Mouse (Mus musculus) frontal cortex, postnatal 14 days (tissue): Measurements from ENCODE around the gene Nrp2.

Experiments used
- DNase-seq, 2 experiments: peaks; one replicate each; pipeline ENCODE4 v3.0.0; 2022; ENCODE audit warnings: low spot score in 2 of 2

Gene Nrp2

DNA sequence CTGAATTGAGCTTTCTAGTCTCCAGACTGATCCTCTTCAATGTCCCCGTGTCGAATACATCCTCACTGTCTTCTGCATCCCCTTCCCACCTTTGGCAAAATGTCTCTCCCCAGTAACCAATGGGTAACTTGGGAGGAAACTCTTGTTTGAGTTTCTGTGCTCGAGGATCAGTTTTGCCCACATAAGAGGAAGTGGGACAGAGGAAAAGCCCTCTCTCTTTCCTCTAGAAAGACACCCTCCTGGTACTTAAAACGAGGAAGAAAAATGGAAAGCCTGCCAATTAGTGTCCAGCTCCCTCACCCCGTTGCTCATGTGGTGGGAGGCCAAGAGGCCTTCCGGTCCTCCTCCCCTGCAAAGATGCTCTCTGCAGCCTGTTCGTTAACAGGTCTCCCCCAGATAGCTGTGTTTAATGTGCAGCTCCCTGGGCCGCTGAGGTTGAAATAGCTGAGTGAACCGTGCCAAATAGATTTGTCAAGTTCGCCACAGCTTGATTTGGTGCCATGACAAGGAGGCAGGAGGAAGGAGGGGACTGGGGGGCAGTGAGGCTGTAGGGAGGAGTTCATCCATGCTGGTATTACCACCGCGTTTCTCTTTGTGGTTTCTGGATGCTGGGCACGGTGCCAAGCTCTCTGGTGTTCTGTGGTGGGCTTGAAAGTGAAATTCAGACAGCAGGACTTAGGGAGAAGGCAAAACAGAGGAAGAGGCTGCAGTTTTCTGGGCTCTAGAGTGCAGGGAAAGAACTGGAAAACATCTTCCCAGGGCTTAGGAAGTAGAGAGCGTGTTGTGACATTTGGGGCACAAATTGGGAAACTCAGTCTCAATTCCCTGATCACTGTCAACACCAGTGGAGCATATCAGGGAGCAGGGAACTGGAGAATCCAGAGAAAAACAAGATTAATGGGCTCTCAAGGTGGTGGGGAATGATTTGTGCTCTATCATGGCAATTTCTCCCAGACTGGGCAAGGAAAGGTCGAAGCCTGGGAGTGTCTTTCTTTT lies 48.2 kb downstream of the Nrp2 start:
- DNase-seq: no peak

DNA sequence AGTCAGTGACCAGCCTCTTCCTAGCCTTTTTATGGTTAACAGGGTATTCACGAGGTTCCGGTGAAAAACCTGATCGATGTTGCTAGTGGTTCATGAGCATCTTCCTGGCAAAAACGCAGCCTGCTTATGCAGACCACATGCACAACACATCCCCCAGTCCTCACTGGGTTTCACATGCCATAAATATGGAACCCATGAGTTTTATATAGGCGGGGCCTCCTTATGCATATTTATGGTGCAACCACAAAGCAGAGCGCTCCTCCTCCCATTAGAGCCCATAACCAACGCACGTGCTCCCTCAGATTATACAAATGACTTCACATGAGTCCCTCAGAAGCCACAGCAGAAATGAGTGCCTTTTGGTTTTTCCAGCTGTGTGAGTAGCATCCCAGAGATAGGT lies 49.0 kb downstream of the Nrp2 start:
- DNase-seq: no peak

DNA sequence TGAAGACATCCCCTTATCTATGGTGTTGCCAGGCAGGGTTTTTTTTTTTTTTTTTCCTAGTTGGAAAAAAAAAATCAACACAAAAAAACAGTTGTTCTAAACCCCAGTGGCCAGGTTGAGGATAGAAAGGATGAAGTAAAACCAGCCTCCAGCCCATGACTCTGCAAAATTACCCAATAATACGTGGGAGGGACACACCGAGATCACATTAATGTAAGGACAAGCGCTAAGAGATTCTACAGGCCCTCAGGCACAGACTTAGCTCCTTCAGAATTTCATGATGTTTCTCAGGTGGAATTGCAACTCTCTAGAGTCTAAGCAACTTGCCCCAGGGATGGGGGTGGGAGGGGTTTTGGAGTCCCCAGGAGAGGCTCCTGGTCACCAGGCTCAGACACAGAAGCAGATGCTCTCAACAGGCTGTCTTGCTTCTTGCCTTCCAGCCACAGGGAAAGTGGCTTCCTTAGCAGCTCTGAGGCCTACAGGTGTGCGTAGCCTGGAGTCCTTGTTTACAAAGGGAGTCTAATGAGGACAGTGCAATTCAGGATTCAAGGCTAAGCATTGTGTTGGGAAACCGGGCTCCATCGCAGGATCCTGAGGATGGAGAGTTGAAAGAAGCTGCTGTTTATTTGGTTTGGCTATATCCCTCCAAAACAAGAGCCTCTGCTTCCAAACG lies 49.7 kb downstream of the Nrp2 start:
- no peak for DNase-seq

DNA sequence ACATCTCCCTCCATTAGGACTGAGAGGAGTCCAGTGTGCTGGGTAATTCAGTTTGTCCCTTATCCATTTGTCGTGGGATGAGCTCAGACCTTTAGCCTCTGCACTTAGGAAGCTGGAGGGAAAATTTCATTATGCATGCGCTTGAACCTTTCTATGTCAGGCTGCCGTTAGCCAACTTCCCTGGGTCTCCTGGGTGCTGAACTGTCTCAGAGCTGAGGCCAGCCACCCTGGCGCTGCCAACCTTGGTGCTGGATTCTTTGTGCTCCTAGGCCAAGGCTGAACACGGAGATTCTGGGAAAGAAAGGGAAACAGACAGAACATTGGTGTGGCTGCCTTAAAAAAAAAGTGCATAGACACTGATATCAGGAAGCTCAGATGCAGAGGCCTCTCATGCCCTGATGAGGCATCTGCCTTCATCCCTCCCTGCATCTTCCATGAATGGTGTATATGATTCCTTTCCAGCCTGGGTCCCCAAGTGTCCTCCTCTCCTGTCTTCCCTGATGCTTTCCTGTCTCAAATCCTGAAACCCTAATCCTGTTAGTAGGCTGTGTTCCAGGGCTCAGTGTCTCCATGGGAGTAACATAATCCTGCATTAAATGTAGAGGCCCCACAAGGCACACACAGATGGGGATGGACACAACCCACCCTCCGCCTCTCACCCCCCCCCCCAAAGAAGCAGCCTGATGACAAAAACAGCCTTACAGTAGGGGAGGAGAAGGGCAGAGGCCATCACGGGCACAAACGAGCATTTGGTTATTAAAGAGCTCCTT lies 51.2 kb downstream of the Nrp2 start:
- no peak for DNase-seq

DNA sequence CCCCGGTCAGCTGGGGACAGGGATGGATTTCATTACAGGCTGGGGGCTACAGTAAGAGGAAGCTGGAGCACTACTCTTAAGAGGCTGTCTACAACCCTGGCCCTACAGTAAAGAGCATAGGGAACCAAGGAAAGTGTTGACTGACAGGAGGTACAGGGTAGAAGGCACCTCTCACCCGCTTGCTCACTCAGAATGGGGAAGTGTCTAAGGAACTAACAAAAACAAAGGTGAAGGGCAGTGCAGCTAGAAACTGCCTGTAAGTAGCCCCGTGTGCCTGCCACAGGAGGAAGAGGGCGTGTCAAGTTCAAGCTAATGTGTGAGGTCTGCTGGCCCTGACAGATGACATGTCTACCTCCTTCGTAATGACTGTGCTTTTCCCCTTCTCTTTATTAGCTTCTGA lies 57.0 kb downstream of the Nrp2 start:
- DNase-seq: no peak

DNA sequence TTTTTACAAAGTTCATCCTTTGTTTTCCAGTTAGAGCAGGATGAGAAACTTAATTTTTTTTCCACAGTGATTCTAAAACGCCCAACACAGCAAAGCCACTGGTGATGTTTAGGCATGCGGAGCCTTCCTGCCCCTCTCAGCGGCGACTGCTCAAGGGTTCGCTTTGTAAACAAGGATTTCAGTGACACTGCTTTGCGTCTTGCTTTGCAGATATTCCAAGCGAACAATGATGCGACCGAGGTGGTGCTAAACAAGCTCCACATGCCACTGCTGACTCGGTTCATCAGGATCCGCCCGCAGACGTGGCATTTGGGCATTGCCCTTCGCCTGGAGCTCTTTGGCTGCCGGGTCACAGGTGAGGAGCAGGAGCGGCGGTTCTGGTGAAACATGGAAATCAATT lies 57.5 kb downstream of the Nrp2 start:
- no peak for DNase-seq

DNA sequence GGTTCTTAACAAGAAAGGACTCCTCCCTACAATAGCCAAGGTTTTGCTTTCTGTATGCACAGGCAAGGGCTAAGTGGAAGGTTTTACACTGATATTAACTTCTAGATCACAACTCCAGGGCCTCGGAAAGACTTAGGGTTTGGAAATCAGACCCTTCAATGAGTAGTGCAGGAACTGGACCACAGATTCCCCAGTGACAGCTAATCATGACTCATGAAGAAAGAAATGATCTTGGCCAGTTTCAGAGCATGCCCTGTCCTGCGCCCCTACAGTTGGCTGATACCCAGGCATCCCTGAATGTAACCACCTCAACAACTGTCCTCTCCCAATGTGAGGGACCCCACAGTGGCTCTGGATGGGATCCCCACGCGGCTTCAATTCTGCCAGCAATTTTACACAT lies 60.7 kb downstream of the Nrp2 start:
- no peak for DNase-seq

DNA sequence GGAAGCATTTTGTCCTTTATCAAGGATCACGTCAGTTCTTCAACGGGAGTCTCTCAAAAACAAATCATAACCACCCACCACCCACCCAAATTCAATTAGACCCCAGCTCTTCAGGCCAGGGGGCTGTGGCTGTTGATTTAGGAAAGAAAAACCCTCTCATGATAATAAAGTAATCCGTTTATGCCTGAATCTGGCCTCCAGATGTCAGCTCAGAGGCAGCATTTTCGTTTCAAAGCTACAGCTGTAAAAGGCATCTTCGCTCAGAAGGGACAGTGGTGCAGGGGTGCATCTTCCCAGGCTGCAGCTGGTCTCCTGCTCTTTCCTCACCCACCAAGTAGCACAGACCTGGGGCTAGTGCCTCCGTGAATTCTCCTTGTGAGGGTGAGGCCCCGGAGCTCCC lies 62.1 kb downstream of the Nrp2 start:
- DNase-seq: no peak

DNA sequence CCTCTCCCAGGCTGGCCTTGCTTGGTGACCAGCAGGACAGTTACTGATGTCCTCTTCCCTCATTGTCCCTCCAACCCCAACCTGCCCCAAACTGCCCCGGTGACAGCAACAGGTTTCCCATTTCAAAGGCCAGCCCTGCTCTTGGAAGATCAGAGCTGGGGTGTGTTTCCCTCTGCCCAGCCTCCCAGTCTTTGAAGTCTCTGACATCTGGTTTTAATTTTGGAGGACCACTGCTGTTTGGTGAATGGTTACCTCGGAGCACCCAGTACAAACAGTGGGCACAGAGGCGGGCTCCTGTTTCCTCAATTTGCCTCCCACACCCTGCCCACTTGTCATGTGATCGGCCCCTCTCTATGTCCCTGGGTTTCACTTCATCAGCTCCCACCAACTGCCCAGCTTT lies 63.7 kb downstream of the Nrp2 start:
- DNase-seq: no peak

DNA sequence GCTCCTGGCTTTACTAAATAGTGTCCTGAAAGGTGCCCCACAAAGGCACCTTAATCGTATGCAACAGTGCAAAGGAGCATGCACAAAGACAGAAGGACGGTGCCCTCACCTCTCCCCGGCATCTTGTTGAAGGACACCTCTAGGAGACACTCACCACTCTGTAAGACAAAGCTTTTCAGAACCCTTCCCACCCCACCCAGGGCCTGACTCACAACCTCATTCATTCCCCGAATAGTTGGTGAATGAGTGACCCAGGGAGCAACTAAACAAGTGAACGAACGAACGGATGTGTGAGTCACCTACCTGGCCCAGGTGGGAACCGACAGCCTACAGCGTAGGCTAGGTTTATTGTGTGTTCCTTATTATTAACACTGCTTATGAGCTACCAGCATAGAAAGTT lies 64.5 kb downstream of the Nrp2 start:
- DNase-seq: no peak

DNA sequence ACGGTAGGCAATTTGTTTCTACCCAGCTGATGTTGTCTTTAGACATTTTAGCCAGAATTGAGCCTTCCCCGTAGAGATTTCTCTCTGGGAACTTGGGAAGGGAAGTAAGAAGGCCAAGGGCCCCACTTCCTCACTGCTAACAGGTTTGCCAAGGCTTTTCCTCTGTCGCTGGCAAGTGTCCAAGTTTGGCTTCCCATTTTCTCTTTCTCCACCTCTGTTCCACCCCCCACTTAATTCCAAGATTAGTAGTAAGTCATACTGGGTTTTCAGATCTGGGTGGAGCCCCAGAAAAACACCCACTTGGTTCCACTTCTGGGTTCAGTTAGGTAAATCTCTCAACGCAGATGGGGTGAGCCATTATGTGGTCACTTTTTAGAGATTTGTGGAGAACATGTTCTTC lies 67.5 kb downstream of the Nrp2 start:
- no peak for DNase-seq

DNA sequence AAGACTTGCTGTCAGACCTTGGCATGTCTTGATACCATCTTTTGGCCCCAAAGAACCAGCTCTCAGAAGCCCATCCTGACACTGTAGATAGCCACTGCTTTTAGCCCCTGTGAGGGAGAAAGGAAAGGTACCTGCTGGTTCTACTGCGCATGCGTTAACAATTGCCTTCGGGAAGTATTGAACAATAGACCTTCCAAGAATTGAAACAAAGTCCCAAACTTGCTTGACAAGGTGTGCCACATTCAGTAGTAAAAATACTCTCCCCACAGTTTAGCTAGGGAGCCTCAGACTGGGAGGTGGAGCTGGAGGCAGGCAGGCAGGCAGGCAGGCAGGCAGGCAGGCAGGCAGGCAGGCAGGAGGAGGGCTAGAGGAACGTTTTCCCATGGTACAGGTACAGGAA lies 69.3 kb downstream of the Nrp2 start:
- no peak for DNase-seq

DNA sequence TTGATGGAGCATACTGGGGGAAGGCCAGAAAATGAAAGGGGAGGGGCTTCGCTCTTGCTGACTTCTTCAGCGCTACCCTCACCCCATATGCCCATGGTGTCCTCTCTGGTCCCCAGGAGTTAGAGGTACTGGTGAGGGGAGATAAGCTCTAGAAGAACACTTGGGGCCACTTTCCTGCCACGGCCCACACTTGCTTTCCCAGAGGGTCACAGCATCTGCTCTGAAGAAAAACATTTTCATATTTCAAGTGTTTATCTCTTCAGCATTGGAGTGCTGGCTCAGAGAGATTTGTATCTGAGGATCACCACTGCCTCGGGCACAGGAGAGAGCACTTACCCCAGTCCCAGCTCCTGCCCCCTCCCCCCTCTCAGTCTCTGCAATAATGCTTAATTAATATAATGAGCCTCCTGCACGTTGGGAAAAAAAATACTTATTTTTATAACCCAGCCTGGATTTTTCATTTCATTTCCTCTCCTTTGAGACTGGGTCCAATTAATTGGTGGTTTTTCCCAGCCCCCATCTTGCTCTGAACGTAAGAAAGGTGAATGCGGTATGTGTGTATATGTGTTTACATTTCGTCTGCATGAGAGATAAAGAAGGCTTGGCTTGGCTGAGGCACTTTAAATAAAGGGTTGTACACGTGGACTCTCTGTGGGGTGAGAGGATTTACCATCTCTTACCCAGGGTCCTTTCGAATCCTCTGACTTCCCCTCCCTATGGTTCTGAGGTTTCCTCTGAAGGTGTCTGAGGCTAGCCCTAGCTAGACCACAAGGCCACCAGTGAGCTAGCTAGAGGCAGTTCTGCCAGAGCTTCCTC lies 70.2 kb downstream of the Nrp2 start:
- DNase-seq: no peak

DNA sequence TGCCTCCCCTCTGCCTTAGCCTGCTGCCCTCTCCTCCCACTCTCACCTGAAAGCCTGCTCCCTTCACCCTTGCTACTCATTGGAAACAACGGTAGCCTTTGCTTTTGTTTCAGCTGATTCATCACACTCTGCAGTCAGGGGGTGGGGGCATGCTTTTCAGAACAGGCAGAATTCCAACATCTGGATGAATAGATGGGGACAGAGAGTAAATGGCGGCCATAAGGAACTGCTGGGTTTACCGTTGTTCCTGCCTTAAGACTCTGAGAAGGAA lies 70.8 kb downstream of the Nrp2 start:
- no peak for DNase-seq

DNA sequence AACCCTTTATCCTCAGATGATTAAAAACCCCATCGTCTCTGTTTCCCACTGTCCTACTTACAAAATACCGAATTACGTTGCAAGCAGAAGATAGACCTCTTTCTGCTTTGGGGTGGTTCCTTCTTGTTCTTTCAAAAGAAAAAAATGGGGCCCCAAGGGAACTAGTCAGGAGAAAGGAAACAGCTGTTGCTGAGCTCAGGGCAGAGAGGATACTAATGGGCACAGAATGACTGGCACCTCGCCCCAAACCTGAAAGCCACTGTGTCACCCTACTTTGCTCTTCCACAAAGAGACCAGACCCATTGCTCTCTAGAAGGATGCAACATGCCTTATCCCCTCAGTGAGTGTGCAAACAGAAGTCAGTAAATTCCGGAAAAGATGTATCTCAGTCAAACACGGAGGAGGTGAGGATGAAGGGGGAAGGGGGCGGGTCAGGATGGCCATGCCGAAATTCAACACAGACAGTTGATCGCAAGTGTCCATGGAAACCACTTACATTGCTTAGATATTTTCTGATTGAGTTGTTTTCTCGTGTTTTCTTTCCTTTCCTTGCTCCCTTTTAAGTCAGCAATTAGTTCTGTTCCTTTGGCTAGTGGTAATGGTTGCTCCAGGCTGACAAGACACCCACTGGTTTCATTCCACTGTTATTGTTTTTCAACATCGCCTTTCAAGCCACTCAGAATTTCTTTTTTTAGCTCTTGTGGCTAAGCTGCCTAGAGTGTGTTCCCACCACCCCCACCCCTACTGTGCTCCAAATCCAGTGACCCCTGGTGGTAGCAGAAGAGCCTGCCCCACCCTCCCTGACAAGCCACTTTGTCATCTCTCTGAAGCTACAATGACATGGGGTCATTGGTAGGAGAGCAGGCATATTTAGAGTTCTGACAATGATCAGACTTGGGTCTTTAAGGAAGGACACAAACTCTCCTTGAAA lies 71.5 kb downstream of the Nrp2 start:
- DNase-seq: no peak

DNA sequence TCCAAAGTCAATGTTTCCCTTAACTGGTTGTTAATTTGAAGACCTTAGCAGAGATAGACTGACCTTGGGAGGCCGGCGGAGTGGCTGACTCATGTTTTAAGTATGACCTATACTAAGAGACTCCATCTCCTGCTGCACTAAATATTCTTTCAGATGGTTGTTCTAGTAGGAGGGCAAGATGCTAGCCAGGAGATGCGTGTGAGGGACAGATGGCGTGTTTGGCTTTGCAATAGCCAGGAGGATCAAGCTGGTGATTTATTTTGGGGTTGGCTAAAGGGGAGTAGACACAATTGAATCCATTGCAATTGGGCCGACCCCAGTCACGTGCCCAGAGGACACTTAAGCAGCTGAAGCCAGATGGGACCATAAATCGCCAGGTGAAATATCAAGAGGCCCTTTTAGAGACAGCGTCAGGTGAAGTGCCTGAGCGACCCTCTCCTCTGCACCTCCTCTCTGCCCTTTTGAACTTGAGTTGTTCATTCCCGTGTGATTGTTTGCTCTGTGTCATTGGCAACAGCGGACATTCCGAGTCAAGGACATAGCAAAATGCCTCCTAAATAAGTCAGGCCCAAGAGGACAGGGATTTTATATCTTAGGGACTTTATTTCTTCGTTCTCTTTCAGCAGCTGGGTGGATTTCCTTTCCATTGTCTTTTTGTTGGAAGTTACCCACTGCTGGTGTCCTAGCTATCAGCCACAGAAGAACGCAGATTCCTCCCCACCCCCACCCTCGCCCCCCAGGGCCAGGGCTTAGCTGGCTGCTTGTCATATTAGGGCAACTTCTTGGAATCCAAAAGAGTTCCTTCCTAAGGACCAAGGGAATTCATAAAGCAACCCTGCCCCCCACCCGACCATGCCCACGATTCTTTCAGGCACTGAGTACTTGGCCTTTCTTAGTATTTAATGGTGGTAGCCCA lies 74.5 kb downstream of the Nrp2 start:
- no peak for DNase-seq

DNA sequence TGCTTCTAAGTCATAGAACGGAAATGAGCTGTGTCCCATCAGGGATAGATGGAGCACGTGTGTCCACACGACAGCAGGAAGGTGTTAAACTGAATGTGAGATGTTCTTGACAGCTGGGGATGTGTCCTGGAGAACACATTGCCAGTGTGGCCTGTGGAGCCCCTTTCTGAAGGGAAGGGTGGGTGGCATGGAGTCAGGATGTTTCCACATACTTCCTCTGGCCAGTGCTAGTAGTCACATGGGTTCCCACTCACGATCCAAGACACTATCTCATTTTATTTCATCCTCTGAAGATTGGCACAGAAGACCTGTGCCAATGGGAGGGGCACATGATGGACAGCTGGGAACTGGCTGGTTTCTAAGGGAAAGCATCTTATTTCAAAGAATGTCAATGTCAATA lies 75.8 kb downstream of the Nrp2 start:
- DNase-seq: no peak

DNA sequence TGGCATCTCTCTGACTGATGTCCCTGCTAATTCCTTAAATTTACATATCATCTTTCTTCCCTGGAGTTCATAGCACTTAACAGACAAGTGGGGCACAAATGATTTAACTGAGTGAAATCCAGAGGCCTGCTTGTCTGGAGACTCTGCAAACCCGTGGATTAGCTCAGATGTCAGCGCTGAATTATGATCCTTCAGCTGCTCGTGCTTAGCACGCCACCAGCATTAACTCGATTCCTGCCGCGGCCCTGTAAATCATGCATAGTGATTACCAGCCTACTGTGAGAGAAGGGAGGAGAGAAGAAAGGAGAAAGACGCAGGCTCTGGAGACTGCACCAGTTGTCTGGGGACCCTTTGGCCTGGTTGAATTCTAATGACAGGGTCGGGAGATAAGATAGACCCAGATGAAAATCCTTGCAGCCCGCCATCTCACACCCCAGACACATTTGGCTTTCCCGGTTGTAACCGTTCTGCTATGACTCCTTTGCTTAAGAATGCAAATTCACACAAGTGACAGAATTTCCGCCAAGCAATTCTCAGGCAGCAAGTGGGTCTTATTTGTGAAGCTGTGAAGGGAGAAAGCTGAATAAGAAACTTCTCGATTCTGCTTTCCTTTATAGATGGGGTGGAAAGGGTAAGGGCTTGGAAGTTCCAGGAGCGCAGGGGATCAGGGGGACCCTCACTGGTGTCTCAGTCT lies 77.1 kb downstream of the Nrp2 start:
- no peak for DNase-seq

DNA sequence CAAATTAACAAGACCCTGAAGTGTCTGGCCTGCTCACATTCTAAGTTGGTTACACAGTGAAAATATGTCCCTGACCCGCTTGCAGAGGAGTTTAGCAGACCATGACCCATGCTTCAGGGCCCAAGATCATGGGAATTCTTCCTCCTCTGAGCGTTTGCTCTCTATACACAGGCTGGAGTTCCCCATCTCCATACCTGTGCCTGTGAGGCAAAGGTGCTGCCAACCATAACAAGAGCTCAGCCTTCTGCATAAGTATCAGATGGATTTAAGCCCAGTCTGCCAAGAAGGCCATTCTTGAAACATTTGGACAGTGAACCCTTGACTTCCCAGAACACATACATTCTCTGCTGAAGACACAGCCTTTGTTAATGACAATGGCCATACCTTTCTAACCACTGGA lies 79.1 kb downstream of the Nrp2 start:
- DNase-seq: no peak
